Mouse (Mus musculus) brain, embryonic 14.5 days (tissue): ENCODE measurements at regions not wholly inside any gene's neighbourhood (a gene's known extent, or its start where the extent isn't known, plus 50 kb on each side); places are given as distances from the start of the nearest gene placed in this dataset.

ENCODE experiments used
- DNase-seq: peaks from one replicate; pipeline ENCODE4 v3.0.0-alpha.2; 2011; ENCODE audit warnings: low read depth
- CTCF ChIP-seq: fragments of 200-500 bp; IDR thresholded peaks from 2 replicates; pipeline ENCODE4 v1.5.1; 2012; ENCODE audit warnings: inconsistent platforms, mild to moderate bottlenecking, moderate library complexity, borderline replicate concordance; ENCODE audit not compliant: insufficient read depth, insufficient read length; ENCODE audit errors: extremely low read depth
- POLR2A ChIP-seq: fragments of 200-500 bp; IDR thresholded peaks from 2 replicates; pipeline ENCODE4 v1.6.1; 2012; ENCODE audit warnings: mild to moderate bottlenecking, inconsistent platforms, borderline replicate concordance; ENCODE audit not compliant: poor library complexity, insufficient read depth, insufficient read length, severe bottlenecking; ENCODE audit errors: extremely low read depth

- no peak for DNase-seq
- no peak for TF ChIP-seq CTCF
- TF ChIP-seq POLR2A: no peak
Measured at GRCm38 (mm10) chr2:78399236-78399635, 453.1 kb upstream of the Cwc22 start.

DNA sequence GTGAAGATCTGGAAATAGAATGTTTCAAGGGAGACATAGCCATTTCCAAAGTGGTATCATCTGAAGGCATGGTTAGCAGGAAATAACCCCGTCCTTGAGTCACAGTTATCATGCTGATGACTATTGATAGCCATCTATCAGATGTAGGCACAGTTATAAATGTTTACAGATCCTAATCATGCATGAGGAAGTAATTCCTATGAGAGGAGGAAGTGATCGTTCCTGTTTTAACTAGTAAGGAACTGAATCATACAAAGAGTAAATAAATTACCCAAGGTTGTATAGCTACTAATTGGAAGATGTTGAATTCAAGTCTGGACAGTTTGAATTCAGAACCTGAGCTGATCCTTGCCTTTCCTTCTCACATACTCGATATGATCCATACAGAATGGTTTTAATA lies 450.7 kb upstream of the Cwc22 start:
- no peak for DNase-seq
- no peak for TF ChIP-seq POLR2A
- TF ChIP-seq CTCF: no peak

- TF ChIP-seq CTCF: no peak
- no peak for TF ChIP-seq POLR2A
- DNase-seq: peak; percentile 9
Measured at GRCm38 (mm10) chr2:78393090-78393489, 446.9 kb upstream of the Cwc22 start.

DNA sequence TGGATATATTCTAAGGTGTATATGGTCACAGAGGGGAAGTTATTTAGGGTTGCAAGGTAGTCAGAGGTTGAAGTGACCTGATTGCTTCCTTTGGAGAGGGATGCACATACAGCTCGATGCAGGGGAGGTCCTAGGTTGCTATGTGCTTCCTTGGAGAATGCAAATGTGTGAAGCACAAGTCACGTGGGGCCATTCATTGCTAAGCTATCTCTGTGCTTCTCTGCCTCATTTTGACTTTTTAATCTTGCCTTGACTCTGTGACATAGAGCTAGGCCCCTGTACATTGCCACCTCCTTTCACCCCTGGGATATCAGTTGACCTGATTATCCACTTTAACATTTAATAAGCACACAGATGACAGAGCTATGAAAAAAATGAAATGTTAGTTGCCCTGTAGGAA lies 446.2 kb upstream of the Cwc22 start:
- no peak for TF ChIP-seq POLR2A
- TF ChIP-seq CTCF: no peak
- peak; percentile 5 for DNase-seq

- peak; percentile 63 for DNase-seq
- TF ChIP-seq POLR2A (no peak), CTCF (no peak)
Measured at GRCm38 (mm10) chr2:78388001-78388400, 441.8 kb upstream of the Cwc22 start.

DNA sequence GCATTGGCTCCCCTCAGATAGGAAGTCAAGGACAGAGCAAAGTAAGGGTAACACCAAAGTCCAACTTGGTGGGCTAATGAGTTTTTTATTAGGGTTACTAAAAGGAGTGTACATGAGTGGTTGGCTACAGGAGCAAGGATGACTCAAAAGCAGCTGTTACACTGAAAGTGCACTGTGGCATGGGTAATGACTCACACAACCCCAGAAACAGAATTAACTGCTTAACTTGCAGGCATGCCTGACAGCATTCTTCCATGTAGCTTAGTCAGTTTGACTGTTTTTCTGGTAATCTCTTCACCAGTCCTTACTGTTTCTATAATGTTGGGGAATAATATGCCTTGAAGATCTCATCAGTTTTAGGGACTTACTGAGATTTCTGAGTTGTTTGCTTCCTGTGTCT lies 435.1 kb upstream of the Cwc22 start:
- TF ChIP-seq POLR2A (no peak), CTCF (no peak)

GRCm38 (mm10) chr2:78331736-78332475 lies 385.7 kb upstream of the Cwc22 start:
- TF ChIP-seq POLR2A (no peak), CTCF (no peak)
- DNase-seq: no peak

More for the DNA sequence above, 435.1 kb upstream of the Cwc22 start:
- DNase-seq: no peak

DNA sequence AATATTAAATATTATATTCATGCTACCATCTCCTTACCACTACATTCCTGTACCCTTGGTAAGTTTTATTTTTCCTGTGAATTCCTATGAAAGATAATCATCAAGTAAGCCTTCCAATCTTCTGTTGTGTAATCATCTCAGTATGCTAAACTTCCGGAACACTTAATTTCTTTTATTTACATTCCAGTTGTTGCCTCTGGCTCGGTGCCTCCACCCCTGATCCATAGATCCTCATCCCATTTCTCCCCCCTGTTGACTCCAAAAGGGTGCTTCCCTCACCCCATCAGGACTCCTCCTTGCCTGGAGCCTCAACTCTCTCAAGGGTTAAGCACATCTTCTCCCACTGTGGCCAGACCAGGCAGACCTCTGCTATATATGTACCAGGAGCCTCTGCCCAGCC lies 379.9 kb upstream of the Cwc22 start:
- TF ChIP-seq POLR2A: no peak
- no peak for TF ChIP-seq CTCF
- no peak for DNase-seq

GRCm38 (mm10) chr2:78322216-78322965 lies 376.2 kb upstream of the Cwc22 start:
- TF ChIP-seq POLR2A: no peak
- no peak for TF ChIP-seq CTCF
- DNase-seq: peak; percentile 40

DNA sequence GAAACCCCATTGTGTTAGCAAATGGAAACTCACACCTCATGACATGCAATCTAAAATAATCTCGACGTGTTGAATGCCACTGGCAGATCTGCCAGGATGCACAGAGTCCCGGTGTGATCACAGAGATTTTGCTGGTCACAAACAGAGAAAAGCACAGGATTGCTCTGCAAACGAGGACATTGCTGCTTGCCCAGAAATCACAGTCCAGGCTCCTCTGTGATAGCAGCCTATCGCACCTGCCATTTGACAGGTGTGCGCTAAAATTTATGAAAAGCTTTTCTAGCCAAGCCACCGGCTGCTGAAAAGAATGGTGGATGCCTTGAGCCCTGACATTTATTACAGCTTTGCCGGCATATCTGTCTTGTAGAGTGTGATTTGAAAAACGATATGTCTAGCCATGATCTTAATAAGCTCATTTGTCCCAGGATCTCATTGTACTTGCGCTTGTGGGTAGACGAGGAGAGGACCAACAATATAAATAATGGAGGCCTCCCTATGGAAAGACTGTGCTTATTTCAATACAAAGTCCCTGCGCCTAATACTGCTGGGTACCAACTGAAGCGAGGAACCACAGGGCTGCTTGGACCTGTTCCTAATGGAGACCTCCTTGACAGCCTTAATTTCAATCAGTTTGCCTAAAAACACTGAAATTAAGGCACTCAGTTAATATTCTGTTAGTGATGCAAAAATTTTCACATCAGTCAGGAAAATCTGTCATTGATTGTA lies 365.8 kb upstream of the Cwc22 start:
- TF ChIP-seq CTCF: no peak
- TF ChIP-seq POLR2A: no peak
- DNase-seq: peak; percentile 51

DNA sequence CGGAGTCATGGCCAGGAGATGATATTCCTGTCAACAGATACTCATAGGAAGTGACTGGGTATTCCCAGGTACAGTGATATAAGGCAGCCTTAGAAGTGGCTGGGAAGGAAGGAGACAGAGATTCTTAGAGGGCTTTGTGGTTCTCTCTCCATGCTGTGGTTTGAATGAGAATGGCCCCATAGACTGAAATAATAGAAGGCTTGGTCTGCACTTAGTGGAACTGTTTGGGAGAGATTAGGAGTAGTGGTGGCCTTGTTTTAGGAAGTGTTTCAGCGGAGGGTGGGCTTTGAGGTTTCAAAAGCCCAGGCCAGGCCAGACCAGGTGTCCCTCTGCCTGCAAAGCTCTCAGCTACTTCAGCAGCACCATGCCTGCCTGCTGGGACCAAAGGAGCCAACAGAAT lies 363.2 kb upstream of the Cwc22 start:
- TF ChIP-seq CTCF (no peak), POLR2A (no peak)
- no peak for DNase-seq

GRCm38 (mm10) chr2:78306897-78307296 lies 360.7 kb upstream of the Cwc22 start:
- TF ChIP-seq POLR2A: no peak
- DNase-seq: peak; percentile 54

DNA sequence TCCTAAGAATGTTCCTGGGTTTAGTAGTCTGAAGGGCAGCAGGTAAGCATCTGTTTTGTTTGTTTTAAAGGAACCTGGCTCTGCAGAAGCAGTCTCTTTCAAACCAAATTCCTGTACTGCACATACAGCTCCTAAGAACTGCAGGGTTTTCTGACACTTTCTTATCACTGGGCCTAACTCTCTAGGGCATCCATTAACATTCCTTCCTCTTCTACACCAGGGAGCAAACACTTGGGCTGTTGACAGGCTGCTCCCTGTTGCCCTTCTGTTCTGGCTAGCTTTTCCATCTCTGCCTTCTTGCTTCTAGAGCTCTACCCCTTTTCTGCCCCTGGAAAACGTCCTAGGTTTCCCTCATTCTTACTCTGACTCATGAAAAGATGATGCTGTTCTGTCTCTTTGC lies 345.5 kb upstream of the Cwc22 start:
- DNase-seq: no peak
- TF ChIP-seq POLR2A: no peak
- TF ChIP-seq CTCF: no peak
